Mouse (Mus musculus): ENCODE measurements around the gene Arhgdia.

- no peak for TF ChIP-seq JUND (conservative IDR thresholded peaks at IDR 0.05; ENCODE audit: low read depth, low read length)
- no peak for TF ChIP-seq USF1 (IDR thresholded peaks at IDR 0.05; ENCODE audit: low read depth, low read length)
- peak; percentile 63 to 71 for TF ChIP-seq CTCF (conservative IDR thresholded peaks at IDR 0.05 in 1 of 2, IDR thresholded peaks at IDR 0.05 in 1 of 2; ENCODE audit: low read depth in 2 of 2, low read length in 2 of 2)
- TF ChIP-seq MAX (IDR thresholded peaks at IDR 0.05; ENCODE audit: low read length), result no peak
- TF ChIP-seq EP300 (IDR thresholded peaks at IDR 0.05; ENCODE audit: low read length), result no peak
Measured at GRCm38 (mm10) chr11:120577211-120578023, 4.0 kb downstream of the Arhgdia start.
